Mouse (Mus musculus) C2C12 (cell line): ENCODE measurements around the gene Smc6.

Experiments used
- CTCF ChIP-seq: IDR thresholded peaks from one replicate; pipeline ENCODE4 v1.5.1; 2011; ENCODE audit not compliant: control insufficient read depth, insufficient read depth, insufficient read length
- FOSL1 ChIP-seq: IDR thresholded peaks from one replicate; pipeline ENCODE4 v1.8.0; 2011; ENCODE audit warnings: mild to moderate bottlenecking, low read length; ENCODE audit not compliant: poor library complexity, insufficient read depth, severe bottlenecking
- MYOD1 ChIP-seq: IDR thresholded peaks from one replicate; pipeline ENCODE4 v1.6.1; 2011; ENCODE audit warnings: low read depth; ENCODE audit not compliant: control insufficient read depth, insufficient read length
- MYOG ChIP-seq: IDR thresholded peaks from one replicate; pipeline ENCODE4 v1.6.1; 2011; ENCODE audit not compliant: control insufficient read depth, insufficient read length; ENCODE audit errors: extremely low read depth
- USF1 ChIP-seq: IDR thresholded peaks from one replicate; pipeline ENCODE4 v1.6.1; 2011; ENCODE audit warnings: low read depth, mild to moderate bottlenecking, control low read depth, moderate library complexity

DNA sequence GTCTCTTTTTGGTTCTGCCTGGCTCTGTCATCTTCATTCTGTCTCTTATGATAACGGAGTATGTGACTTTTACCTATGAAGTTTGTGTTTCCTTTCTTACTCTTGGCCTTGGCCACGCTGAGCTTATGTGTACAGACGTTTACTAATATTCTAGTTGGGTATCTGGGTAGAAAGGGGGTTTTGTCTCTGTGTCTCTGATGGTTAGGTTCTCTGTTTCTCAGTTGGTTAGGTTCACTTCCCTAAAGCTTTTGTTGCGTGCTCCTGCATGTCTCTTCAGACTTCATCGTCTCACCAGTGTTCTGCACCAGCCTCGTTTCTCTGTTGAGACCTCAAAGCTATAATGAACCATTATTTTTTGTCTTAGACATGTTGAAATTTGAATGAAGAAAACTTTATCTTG, 11.5 kb downstream of the Smc6 start:
- TF ChIP-seq CTCF (no peak), MYOD1 (no peak), MYOG (no peak), USF1 (no peak), FOSL1 (no peak)
